In genomic region chr9:51922756-51923155, GRCm38 (mm10) we compare ENCODE assay signal across 26 mouse cellular contexts. TPM values are rescaled to one million over a fixed set of nuclear protein-coding genes. Genes with fewer than 3 reads are reported as not detected.
A peak's percentile ranks its signal among the peaks of the same experiment; 100 is the strongest.
DNase-seq lines count a peak whose midpoint lies in the region; ATAC-seq and TF ChIP-seq lines count a peak whose summit lies in the region.
"Had no signal": no experiment of that assay in that cellular context is flagged by ENCODE, and none has a peak within 500 bp of the region (broad histone marks: within the 10 kb centered on the region; RNA-seq: fewer than 3 reads in every experiment).

No protein-coding gene starts in this region.

- H3K4me2 ChIP-seq in hindbrain, postnatal 0 days (ENCODE audit: low read depth, low read length), result no peak overlapping the region
- no peak overlapping the region for H3K4me2 ChIP-seq in midbrain, embryonic 14.5 days (ENCODE audit: low read length)
- no peak overlapping the region for H3K4me2 ChIP-seq in midbrain, embryonic 16.5 days (ENCODE audit: low read length)
- H3K4me2 ChIP-seq: embryonic facial prominence, embryonic 15.5 days; heart, embryonic 11.5 days; heart, embryonic 15.5 days; hindbrain, embryonic 14.5 days had no signal

- no peak overlapping the region for H3K27ac ChIP-seq in hindbrain, postnatal 0 days
- no peak overlapping the region for H3K27ac ChIP-seq in hindbrain, embryonic 10.5 days
- no peak overlapping the region for H3K27ac ChIP-seq in midbrain, embryonic 14.5 days (replicated peaks; ENCODE audit: low read depth, low read length)
- no peak overlapping the region for H3K27ac ChIP-seq in midbrain, embryonic 16.5 days (ENCODE audit: low read length)
- H3K27ac ChIP-seq: embryonic facial prominence, embryonic 15.5 days; forebrain, embryonic 10.5 days; gastrocnemius, adult 2 months; heart, embryonic 15.5 days; hindbrain, embryonic 14.5 days had no signal

- no peak for ATAC-seq in hindbrain, postnatal 0 days
- no peak for ATAC-seq in midbrain, embryonic 14.5 days (ENCODE audit: low FRiP score, low TSS enrichment)
- no peak for ATAC-seq in midbrain, embryonic 16.5 days
- ATAC-seq: CD4-positive, CD25-positive, alpha-beta regulatory T cell, adult 4 months; forebrain, embryonic 16.5 days had no signal

- H3K9me3 ChIP-seq in hindbrain, postnatal 0 days (ENCODE audit: low read length), result no peaks in the 10 kb centered on the region
- H3K9me3 ChIP-seq in hindbrain, embryonic 10.5 days, result no peaks in the 10 kb centered on the region
- no peaks in the 10 kb centered on the region for H3K9me3 ChIP-seq in midbrain, embryonic 14.5 days (ENCODE audit: control insufficient read depth, low read length)
- H3K9me3 ChIP-seq in midbrain, embryonic 16.5 days (replicated peaks; ENCODE audit: control insufficient read depth, low read length, poor library complexity, severe bottlenecking), result no peaks in the 10 kb centered on the region
- H3K9me3 ChIP-seq: embryonic facial prominence, embryonic 15.5 days; forebrain, embryonic 10.5 days; G1E; heart, embryonic 15.5 days had no signal

- TF ChIP-seq POLR2A in brain, embryonic 14.5 days (IDR thresholded peaks at IDR 0.05; ENCODE audit: borderline replicate concordance, extremely low read depth, insufficient read depth, insufficient read length, poor library complexity, severe bottlenecking), result no peak

- no peak overlapping the region for H3K9ac ChIP-seq in hindbrain, postnatal 0 days (replicated peaks; ENCODE audit: low read length)
- H3K9ac ChIP-seq in midbrain, embryonic 14.5 days (replicated peaks; ENCODE audit: low read length), result no peak overlapping the region
- H3K9ac ChIP-seq in midbrain, embryonic 16.5 days (ENCODE audit: low read depth, low read length), result no peak overlapping the region
- H3K9ac ChIP-seq: embryonic facial prominence, embryonic 15.5 days; heart, embryonic 15.5 days; hindbrain, embryonic 14.5 days had no signal

- no peak for TF ChIP-seq CTCF in hindbrain, postnatal 0 days (IDR thresholded peaks at IDR 0.05; ENCODE audit: low read depth)
- TF ChIP-seq CTCF in brain, embryonic 14.5 days (IDR thresholded peaks at IDR 0.05; ENCODE audit: borderline replicate concordance, extremely low read depth, insufficient read depth, insufficient read length), result no peak

- no peaks in the 10 kb centered on the region for H3K4me1 ChIP-seq in hindbrain, postnatal 0 days (ENCODE audit: insufficient read depth, low read length)
- H3K4me1 ChIP-seq in hindbrain, embryonic 10.5 days (replicated peaks), result peaks cover 1% of the 10 kb centered on the region; the same call in 1 of the 2 replicates
- no peaks in the 10 kb centered on the region for H3K4me1 ChIP-seq in midbrain, embryonic 14.5 days (ENCODE audit: control insufficient read depth, insufficient read depth, low read length)
- H3K4me1 ChIP-seq in midbrain, embryonic 16.5 days (ENCODE audit: control insufficient read depth, insufficient read depth, low read length), result peaks cover under 1% of the 10 kb centered on the region; the same call in 1 of the 2 replicates

- WGBS in hindbrain, postnatal 0 days, result 70% methylated on average over 2 of the region's 2 CpGs
- WGBS in hindbrain, embryonic 10.5 days, result 76% methylated on average over 2 of the region's 2 CpGs
- WGBS in midbrain, embryonic 14.5 days, result 36% methylated on average over 2 of the region's 2 CpGs
- 48% methylated on average over 2 of the region's 2 CpGs for WGBS in midbrain, embryonic 16.5 days

- peak; percentile 13 for DNase-seq in embryo, embryonic 10.5 days (ENCODE audit: low spot score)
- no peak for DNase-seq in embryo, embryonic 11 days
- DNase-seq in hindbrain, postnatal 0 days (ENCODE audit: low spot score), result peak; percentile 14
- no peak for DNase-seq in hindbrain, embryonic 10.5 days (ENCODE audit: low spot score)
- peak; percentile 38 for DNase-seq in midbrain, embryonic 14.5 days
- peak; percentile 40 for DNase-seq in brain, embryonic 14.5 days (ENCODE audit: low read depth)
- DNase-seq in lung, adult 18-20 months, result no peak
- DNase-seq: adrenal gland, postnatal 10 days; B cell, adult 2 months; cerebellum, adult 18-20 months; cerebellum, adult 9-11 months; cerebellum, postnatal 36 days; gastrocnemius, adult 2 months; gastrocnemius, postnatal 36 days; heart, adult 18-20 months; heart, postnatal 14 days had no signal

- H3K36me3 ChIP-seq in hindbrain, postnatal 0 days (ENCODE audit: insufficient read depth, low read length), result no peaks in the 10 kb centered on the region
- no peaks in the 10 kb centered on the region for H3K36me3 ChIP-seq in hindbrain, embryonic 10.5 days
- no peaks in the 10 kb centered on the region for H3K36me3 ChIP-seq in midbrain, embryonic 14.5 days (ENCODE audit: control insufficient read depth, insufficient read depth, low read length)
- H3K36me3 ChIP-seq in midbrain, embryonic 16.5 days (ENCODE audit: control insufficient read depth, insufficient read depth, low read length), result no peaks in the 10 kb centered on the region
- H3K36me3 ChIP-seq: embryonic facial prominence, embryonic 15.5 days; forebrain, embryonic 10.5 days; G1E; heart, embryonic 15.5 days had no signal

- no peaks in the 10 kb centered on the region for H3K27me3 ChIP-seq in hindbrain, postnatal 0 days (ENCODE audit: insufficient read depth, low read length)
- no peaks in the 10 kb centered on the region for H3K27me3 ChIP-seq in hindbrain, embryonic 10.5 days (ENCODE audit: insufficient read depth, poor library complexity, severe bottlenecking)
- H3K27me3 ChIP-seq in midbrain, embryonic 14.5 days (ENCODE audit: control insufficient read depth, insufficient read depth, low read length), result no peaks in the 10 kb centered on the region
- no peaks in the 10 kb centered on the region for H3K27me3 ChIP-seq in midbrain, embryonic 16.5 days (ENCODE audit: control insufficient read depth, insufficient read depth, low read depth, low read length)
- H3K27me3 ChIP-seq: embryonic facial prominence, embryonic 15.5 days had no signal

- H3K4me3 ChIP-seq in hindbrain, postnatal 0 days (ENCODE audit: low read length), result no peak overlapping the region
- no peak overlapping the region for H3K4me3 ChIP-seq in hindbrain, embryonic 10.5 days
- H3K4me3 ChIP-seq in midbrain, embryonic 14.5 days (replicated peaks; ENCODE audit: low read depth, low read length), result no peak overlapping the region
- H3K4me3 ChIP-seq in midbrain, embryonic 16.5 days (ENCODE audit: low read depth, low read length), result no peak overlapping the region
- H3K4me3 ChIP-seq: embryonic facial prominence, embryonic 15.5 days; erythroblast, embryonic 14.5 days; forebrain, embryonic 10.5 days; gastrocnemius, adult 2 months; heart, embryonic 15.5 days had no signal

RNA-seq across cellular contexts. Expression of gene Fdx1, which starts 40.6 kb away (rescaled TPM):
- 13.2 and 18.9 TPM in 2 replicates for total RNA-seq in hindbrain, postnatal 0 days (2014; rRNA removed)
- polyA plus RNA-seq in hindbrain, postnatal 0 days (2015; fragmentation: Nextera tagmentation; extraction: Ambion mirVana), result 47.6 and 50.7 TPM in 2 replicates
- 46.3 and 47.6 TPM in 2 replicates for polyA plus RNA-seq in hindbrain, embryonic 10.5 days (2016; fragmentation: Nextera tagmentation; extraction: Ambion mirVana)
- polyA plus RNA-seq in midbrain, embryonic 14.5 days (2014; fragmentation: Nextera tagmentation; extraction: Ambion mirVana), result 43.0 and 48.9 TPM in 2 replicates
- polyA plus RNA-seq in midbrain, embryonic 16.5 days (2015; fragmentation: Nextera tagmentation; extraction: Ambion mirVana), result 36.9 and 37.0 TPM in 2 replicates
- polyA plus RNA-seq in brain, embryonic 14.5 days (2012; rRNA removed), result 22.4 and 29.1 TPM in 2 replicates

Comparison
In these comparisons a context has a peak if more than half of its experiments do, and no peak if none do; other contexts are left out.
1. DNase-seq: peak in embryo, embryonic 10.5 days (single experiment), hindbrain, postnatal 0 days (single experiment), midbrain, embryonic 14.5 days (single experiment) and brain, embryonic 14.5 days (single experiment); none in embryo, embryonic 11 days (single experiment), hindbrain, embryonic 10.5 days (single experiment) and lung, adult 18-20 months (0 of 2).